Mouse (Mus musculus) midbrain, embryonic 13.5 days (tissue): ENCODE results near the gene Olfr427. TPM values are rescaled to one million over a fixed set of nuclear protein-coding genes. Genes with fewer than 3 reads are reported as not detected.
"Not testable (repeated sequence)": the region's sequence is repeated elsewhere in the genome, so short reads cannot be mapped to it uniquely, and the experiment has no call there.

Experiments
- ATAC-seq: fragments of 200-750 bp; cut with Nextera tagmentation; 2 replicates; pipeline ENCODE4 v1.8.0; 2017; ENCODE audit warnings: mild to moderate bottlenecking, moderate TSS enrichment, moderate library complexity
- H3K27ac ChIP-seq: fragments of 300-500 bp; sonication (generic); 2 replicates; pipeline ENCODE4 v1.5.1; 2015; ENCODE audit warnings: inconsistent platforms, mild to moderate bottlenecking, moderate library complexity
- H3K27me3 ChIP-seq: fragments of 300-500 bp; sonication (generic); 2 replicates; pipeline ENCODE4 v1.6.1; 2015; ENCODE audit warnings: mild to moderate bottlenecking, inconsistent platforms
- H3K36me3 ChIP-seq: fragments of 300-500 bp; sonication (generic); 2 replicates; pipeline ENCODE4 v1.6.1; 2015; ENCODE audit warnings: mild to moderate bottlenecking, inconsistent platforms
- H3K4me1 ChIP-seq: fragments of 300-500 bp; sonication (generic); replicated peaks from 2 replicates; pipeline ENCODE4 v1.6.1; 2015; ENCODE audit warnings: inconsistent platforms
- H3K4me2 ChIP-seq: fragments of 300-500 bp; sonication (generic); replicated peaks from 2 replicates; pipeline ENCODE4 v1.6.1; 2015; ENCODE audit warnings: moderate library complexity, mild to moderate bottlenecking, inconsistent platforms
- H3K4me3 ChIP-seq: fragments of 300-500 bp; sonication (generic); replicated peaks from 2 replicates; pipeline ENCODE4 v1.5.1; 2015; ENCODE audit warnings: mild to moderate bottlenecking, inconsistent platforms
- H3K9ac ChIP-seq: fragments of 300-500 bp; sonication (generic); replicated peaks from 2 replicates; pipeline ENCODE4 v1.6.1; 2015; ENCODE audit warnings: mild to moderate bottlenecking, inconsistent platforms
- H3K9me3 ChIP-seq: fragments of 300-500 bp; sonication (generic); 2 replicates; pipeline ENCODE4 v1.6.1; 2016; ENCODE audit warnings: mild to moderate bottlenecking, inconsistent platforms
- WGBS: fragments of 180-500 bp; shearing (Covaris S2); methylation state at CpG from one replicate; pipeline ENCODE4 v1.1.7; 2015; 5-methylcytosine and 5-hydroxymethylcytosine counted together
- polyA plus RNA-seq: library from polyadenylated mRNA; unstranded; fragments of >200 nt; fragmentation: Nextera tagmentation; extraction: Ambion mirVana; gene quantifications from 2 replicates; pipeline ENCODE4 v1.2.1, GENCODE M21; 2015

Olfr427 gene
- polyA plus RNA-seq, result not detected in 2 replicates

GRCm38 (mm10) chr1:174096591-174096990 is at the start of gene Olfr427:
Olfr427 (plus strand) TSS chr1:174096891.
- Histone ChIP-seq H3K4me3 (no peak within 1 kb of the TSS), H3K27ac (no peak within 1 kb of the TSS), H3K36me3 (no peaks in the 10 kb centered on the region), H3K9ac (no peak within 1 kb of the TSS), H3K4me2 (no peak within 1 kb of the TSS), H3K9me3 (no peaks in the 10 kb centered on the region), H3K4me1 (no peaks in the 10 kb centered on the region), H3K27me3 (no peaks in the 10 kb centered on the region)
- WGBS, result 96% methylated on average over 1 of the region's 1 CpGs
- no peak for ATAC-seq

GRCm38 (mm10) chr1:174048227-174048626 is 48.5 kb upstream of the Olfr427 start:
- not testable (repeated sequence) for H3K4me3 ChIP-seq, ATAC-seq, H3K27ac ChIP-seq, H3K4me1 ChIP-seq, H3K27me3 ChIP-seq, H3K36me3 ChIP-seq, H3K9me3 ChIP-seq, H3K9ac ChIP-seq, H3K4me2 ChIP-seq
- WGBS, result 90% methylated on average over 6 of the region's 6 CpGs

- no peak within 1 kb of the TSS for H3K27ac ChIP-seq
- H3K4me3 ChIP-seq, result no peak within 1 kb of the TSS
- no peaks in the 10 kb centered on the region for H3K4me1 ChIP-seq
- ATAC-seq, result no peak
- no peaks in the 10 kb centered on the region for H3K36me3 ChIP-seq
- H3K27me3 ChIP-seq, result no peaks in the 10 kb centered on the region
- 71% methylated on average over 2 of the region's 2 CpGs for WGBS
- no peak within 1 kb of the TSS for H3K9ac ChIP-seq
- H3K9me3 ChIP-seq, result no peaks in the 10 kb centered on the region
- no peak within 1 kb of the TSS for H3K4me2 ChIP-seq
Observed at GRCm38 (mm10) chr1:174048893-174049292, 47.8 kb upstream of the Olfr427 start, which contains the start of gene Olfr432. Olfr432 (plus strand) TSS chr1:174049205.

- not testable (repeated sequence) for H3K9ac ChIP-seq, ATAC-seq, H3K4me3 ChIP-seq, H3K27ac ChIP-seq, H3K27me3 ChIP-seq, H3K4me1 ChIP-seq, H3K4me2 ChIP-seq, H3K36me3 ChIP-seq, H3K9me3 ChIP-seq
- 85% methylated on average over 4 of the region's 4 CpGs for WGBS
Observed at GRCm38 (mm10) chr1:174049357-174049756, 47.3 kb upstream of the Olfr427 start.

GRCm38 (mm10) chr1:174050532-174050931 is 46.2 kb upstream of the Olfr427 start:
- no peaks in the 10 kb centered on the region for H3K9me3 ChIP-seq
- H3K27me3 ChIP-seq, result no peaks in the 10 kb centered on the region
- no peak overlapping the region for H3K9ac ChIP-seq
- ATAC-seq, result no peak
- H3K27ac ChIP-seq, result no peak overlapping the region
- 97% methylated on average over 4 of the region's 4 CpGs for WGBS
- no peak overlapping the region for H3K4me3 ChIP-seq
- no peaks in the 10 kb centered on the region for H3K36me3 ChIP-seq
- no peaks in the 10 kb centered on the region for H3K4me1 ChIP-seq
- H3K4me2 ChIP-seq, result no peak overlapping the region

- H3K4me2 ChIP-seq, result no peak overlapping the region
- H3K4me3 ChIP-seq, result no peak overlapping the region
- no peak overlapping the region for H3K27ac ChIP-seq
- no peaks in the 10 kb centered on the region for H3K36me3 ChIP-seq
- no peaks in the 10 kb centered on the region for H3K27me3 ChIP-seq
- H3K9ac ChIP-seq, result no peak overlapping the region
- no peak for ATAC-seq
- no peaks in the 10 kb centered on the region for H3K4me1 ChIP-seq
- 84% methylated on average over 4 of the region's 4 CpGs for WGBS
- H3K9me3 ChIP-seq, result no peaks in the 10 kb centered on the region
Observed at GRCm38 (mm10) chr1:174051515-174051914, 45.2 kb upstream of the Olfr427 start.

- no peak overlapping the region for H3K4me3 ChIP-seq
- no peak overlapping the region for H3K27ac ChIP-seq
- H3K9me3 ChIP-seq, result no peaks in the 10 kb centered on the region
- H3K4me2 ChIP-seq, result no peak overlapping the region
- no peaks in the 10 kb centered on the region for H3K36me3 ChIP-seq
- H3K9ac ChIP-seq, result no peak overlapping the region
- H3K27me3 ChIP-seq, result no peaks in the 10 kb centered on the region
- 88% methylated on average over 5 of the region's 5 CpGs for WGBS
- H3K4me1 ChIP-seq, result no peaks in the 10 kb centered on the region
- ATAC-seq, result no peak
Observed at GRCm38 (mm10) chr1:174051931-174052536, 44.7 kb upstream of the Olfr427 start.

GRCm38 (mm10) chr1:174052981-174053380 is 43.7 kb upstream of the Olfr427 start:
- Histone ChIP-seq H3K9ac (no peak overlapping the region), H3K27me3 (no peaks in the 10 kb centered on the region), H3K4me3 (no peak overlapping the region), H3K9me3 (no peaks in the 10 kb centered on the region), H3K36me3 (no peaks in the 10 kb centered on the region), H3K27ac (no peak overlapping the region), H3K4me1 (no peaks in the 10 kb centered on the region), H3K4me2 (no peak overlapping the region)
- no peak for ATAC-seq
- WGBS, result 85% methylated on average over 3 of the region's 3 CpGs

- Histone ChIP-seq H3K9ac (no peak overlapping the region), H3K27ac (no peak overlapping the region), H3K36me3 (no peaks in the 10 kb centered on the region), H3K9me3 (no peaks in the 10 kb centered on the region), H3K27me3 (no peaks in the 10 kb centered on the region), H3K4me3 (no peak overlapping the region), H3K4me2 (no peak overlapping the region), H3K4me1 (no peaks in the 10 kb centered on the region)
- no peak for ATAC-seq
- WGBS, result 77% methylated on average over 2 of the region's 2 CpGs
Observed at GRCm38 (mm10) chr1:174055248-174055647, 41.4 kb upstream of the Olfr427 start.

- H3K27me3 ChIP-seq, result no peaks in the 10 kb centered on the region
- H3K4me3 ChIP-seq, result no peak within 1 kb of the TSS
- H3K36me3 ChIP-seq, result no peaks in the 10 kb centered on the region
- H3K9me3 ChIP-seq, result no peaks in the 10 kb centered on the region
- H3K4me1 ChIP-seq, result no peaks in the 10 kb centered on the region
- no peak within 1 kb of the TSS for H3K4me2 ChIP-seq
- H3K27ac ChIP-seq, result no peak within 1 kb of the TSS
- H3K9ac ChIP-seq, result no peak within 1 kb of the TSS
- no peak for ATAC-seq
- 91% methylated on average over 3 of the region's 3 CpGs for WGBS
Observed at GRCm38 (mm10) chr1:174066305-174066704, 30.4 kb upstream of the Olfr427 start, which contains the start of gene Olfr430. Olfr430 (plus strand) TSS chr1:174066605.

GRCm38 (mm10) chr1:174084031-174084430 is 12.7 kb upstream of the Olfr427 start, which contains the start of gene Olfr429:
Olfr429 (plus strand) TSS chr1:174084331.
- Histone ChIP-seq H3K4me1 (no peaks in the 10 kb centered on the region), H3K36me3 (no peaks in the 10 kb centered on the region), H3K27me3 (no peaks in the 10 kb centered on the region), H3K27ac (no peak within 1 kb of the TSS), H3K4me2 (no peak within 1 kb of the TSS), H3K9ac (no peak within 1 kb of the TSS), H3K4me3 (no peak within 1 kb of the TSS), H3K9me3 (no peaks in the 10 kb centered on the region)
- no peak for ATAC-seq
- WGBS, result 92% methylated on average over 2 of the region's 2 CpGs

GRCm38 (mm10) chr1:174103735-174104134 is 7.0 kb downstream of the Olfr427 start:
- ATAC-seq, result no peak
- H3K9me3 ChIP-seq, result no peaks in the 10 kb centered on the region
- no peak overlapping the region for H3K4me3 ChIP-seq
- H3K4me2 ChIP-seq, result no peak overlapping the region
- no peak overlapping the region for H3K27ac ChIP-seq
- no peak overlapping the region for H3K9ac ChIP-seq
- H3K4me1 ChIP-seq, result no peaks in the 10 kb centered on the region
- no peaks in the 10 kb centered on the region for H3K27me3 ChIP-seq
- no peaks in the 10 kb centered on the region for H3K36me3 ChIP-seq
- WGBS, result 62% methylated on average over 2 of the region's 2 CpGs

GRCm38 (mm10) chr1:174121062-174121461 is 24.4 kb downstream of the Olfr427 start, which contains the start of gene Olfr231:
Olfr231 (minus strand) TSS chr1:174121162.
- Histone ChIP-seq H3K4me1 (no peaks in the 10 kb centered on the region), H3K9me3 (no peaks in the 10 kb centered on the region), H3K9ac (no peak within 1 kb of the TSS), H3K36me3 (no peaks in the 10 kb centered on the region), H3K4me2 (no peak within 1 kb of the TSS), H3K4me3 (no peak within 1 kb of the TSS), H3K27me3 (no peaks in the 10 kb centered on the region), H3K27ac (no peak within 1 kb of the TSS)
- WGBS, result 55% methylated on average over 2 of the region's 2 CpGs
- no peak for ATAC-seq
